Mouse (Mus musculus) G1E (cell line): ENCODE measurements around the gene Dhdds. TPM values are rescaled to one million over a fixed set of nuclear protein-coding genes. Genes with fewer than 3 reads are reported as not detected.

Experiments
- ATAC-seq: 2 replicates; pipeline ENCODE4 v1.8.0; 2016; ENCODE audit warnings: mild to moderate bottlenecking; ENCODE audit not compliant: insufficient number of reproducible peaks, poor library complexity, low FRiP score, severe bottlenecking; ENCODE audit errors: extremely low read depth
- DNase-seq: peaks from one replicate; pipeline ENCODE4 v3.0.0; 2012; ENCODE audit warnings: low spot score
- H3K27me3 ChIP-seq: 2 replicates; pipeline ENCODE4 v1.6.1; 2012; ENCODE audit warnings: mild to moderate bottlenecking, low read length, inconsistent platforms; ENCODE audit not compliant: insufficient read depth
- H3K36me3 ChIP-seq: replicated peaks from 2 replicates; pipeline ENCODE3; 2012; ENCODE audit warnings: mild to moderate bottlenecking, inconsistent platforms
- H3K4me1 ChIP-seq: 2 replicates; pipeline ENCODE4 v1.6.1; 2012; ENCODE audit warnings: low read depth, low read length, inconsistent platforms, mixed read lengths; ENCODE audit not compliant: insufficient read depth
- H3K4me3 ChIP-seq: 2 replicates; pipeline ENCODE4 v1.5.1; 2012; ENCODE audit warnings: low read depth, mild to moderate bottlenecking, inconsistent platforms, low read length, moderate library complexity, mixed read lengths
- H3K9me3 ChIP-seq: replicated peaks from 2 replicates; pipeline ENCODE4 v1.6.1; 2012; ENCODE audit warnings: inconsistent platforms
- CTCF ChIP-seq: IDR thresholded peaks from 2 replicates; pipeline ENCODE4 v1.5.1; 2012; ENCODE audit warnings: low read depth, low read length, inconsistent platforms, mixed read lengths
- GATA1 ChIP-seq: IDR thresholded peaks from 2 replicates; pipeline ENCODE4 v1.6.1; 2012; ENCODE audit warnings: borderline replicate concordance, low read length, inconsistent platforms, mixed read lengths
- GATA2 ChIP-seq: IDR thresholded peaks from 2 replicates; pipeline ENCODE4 v1.6.1; 2012; ENCODE audit warnings: low read depth, low read length, inconsistent platforms, borderline replicate concordance
- POLR2AphosphoS5 ChIP-seq: IDR thresholded peaks from 2 replicates; pipeline ENCODE4 v1.6.1; 2012; ENCODE audit warnings: low read depth, low read length, inconsistent platforms; ENCODE audit not compliant: insufficient replicate concordance
- TAL1 ChIP-seq: conservative IDR thresholded peaks from 2 replicates; pipeline ENCODE4 v1.6.1; 2012; ENCODE audit warnings: low read depth, low read length, inconsistent platforms, mixed read lengths
- polyA plus RNA-seq: library from polyadenylated mRNA; stranded (reverse); fragments of >175 nt; gene quantifications from 2 replicates; pipeline ENCODE4 v1.2.3, GENCODE M21; 2012
- total RNA-seq, 2 experiments: library from RNA; stranded (forward) in 1 of 2; stranded (reverse) in 1 of 2; fragments of 200-1000 nt in 1 of 2; fragments of >200 nt in 1 of 2; fragmentation: Nextera tagmentation in 1 of 2; gene quantifications; 2 replicates each; pipeline ENCODE4 v1.2.3; 2014 to 2017

Dhdds gene
- total and polyA plus RNA-seq, 3 experiments = 12.5 to 21.7 (median 14.9) TPM

DNA sequence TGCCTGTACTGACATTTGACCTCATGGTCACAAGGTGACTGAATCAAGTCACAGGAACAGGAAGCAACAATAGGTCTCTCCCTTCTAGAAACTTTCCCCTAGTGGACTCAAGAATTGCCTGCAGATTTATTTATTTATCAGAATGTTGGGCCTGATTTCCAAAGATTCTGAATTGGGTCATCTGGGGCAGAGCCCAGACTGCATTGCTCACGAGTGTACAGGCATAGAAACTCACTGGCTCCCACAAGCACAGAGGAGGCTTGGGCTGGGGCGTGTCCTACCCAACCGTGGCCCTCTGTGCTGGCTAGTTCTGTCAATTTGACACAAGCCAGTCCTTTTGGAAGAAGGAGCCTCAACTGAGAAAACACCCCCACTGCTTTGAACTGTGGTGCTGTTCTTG, 59.1 kb downstream of the Dhdds start:
- Histone ChIP-seq H3K9me3 (no peaks in the 10 kb centered on the region), H3K36me3 (no peaks in the 10 kb centered on the region), H3K4me3 (no peak overlapping the region), H3K27me3 (peaks cover 35% of the 10 kb centered on the region), H3K4me1 (no peaks in the 10 kb centered on the region)
- no peak for ATAC-seq
- no peak for TF ChIP-seq CTCF
- TF ChIP-seq POLR2AphosphoS5 = no peak
- TF ChIP-seq GATA1 = no peak
- no peak for TF ChIP-seq GATA2
- TF ChIP-seq TAL1 = no peak
- no peak for DNase-seq

GRCm38 (mm10) chr4:133940386-133941260, 60.1 kb downstream of the Dhdds start:
- H3K4me3 ChIP-seq = no peak overlapping the region

GRCm38 (mm10) chr4:133938077-133938476, 62.6 kb downstream of the Dhdds start:
- DNase-seq = no peak
- TF ChIP-seq TAL1 (no peak), GATA2 (no peak), GATA1 (no peak), POLR2AphosphoS5 (no peak), CTCF (no peak)
- H3K4me1 ChIP-seq = no peaks in the 10 kb centered on the region
- H3K36me3 ChIP-seq = no peaks in the 10 kb centered on the region
- H3K4me3 ChIP-seq = no peak overlapping the region
- no peak for ATAC-seq
- H3K9me3 ChIP-seq = no peaks in the 10 kb centered on the region
- peaks cover 35% of the 10 kb centered on the region for H3K27me3 ChIP-seq

More at GRCm38 (mm10) chr4:133940386-133941260, 60.1 kb downstream of the Dhdds start:
- TF ChIP-seq POLR2AphosphoS5 (no peak), GATA1 (no peak), CTCF (no peak), GATA2 (no peak), TAL1 (no peak)
- no peaks in the 10 kb centered on the region for H3K4me1 ChIP-seq
- DNase-seq (no peak), ATAC-seq (no peak)
- H3K27me3 ChIP-seq = peaks cover 34% of the 10 kb centered on the region
- no peaks in the 10 kb centered on the region for H3K9me3 ChIP-seq
- no peaks in the 10 kb centered on the region for H3K36me3 ChIP-seq

GRCm38 (mm10) chr4:133931785-133932184, 68.9 kb downstream of the Dhdds start:
- H3K27me3 ChIP-seq = peaks cover 21% of the 10 kb centered on the region
- ATAC-seq (no peak), DNase-seq (no peak)
- H3K4me3 ChIP-seq = no peak overlapping the region
- H3K4me1 ChIP-seq = peaks cover 11% of the 10 kb centered on the region
- no peaks in the 10 kb centered on the region for H3K36me3 ChIP-seq
- no peaks in the 10 kb centered on the region for H3K9me3 ChIP-seq
- TF ChIP-seq GATA1 (no peak), GATA2 (no peak), TAL1 (no peak), POLR2AphosphoS5 (no peak), CTCF (no peak)

DNA sequence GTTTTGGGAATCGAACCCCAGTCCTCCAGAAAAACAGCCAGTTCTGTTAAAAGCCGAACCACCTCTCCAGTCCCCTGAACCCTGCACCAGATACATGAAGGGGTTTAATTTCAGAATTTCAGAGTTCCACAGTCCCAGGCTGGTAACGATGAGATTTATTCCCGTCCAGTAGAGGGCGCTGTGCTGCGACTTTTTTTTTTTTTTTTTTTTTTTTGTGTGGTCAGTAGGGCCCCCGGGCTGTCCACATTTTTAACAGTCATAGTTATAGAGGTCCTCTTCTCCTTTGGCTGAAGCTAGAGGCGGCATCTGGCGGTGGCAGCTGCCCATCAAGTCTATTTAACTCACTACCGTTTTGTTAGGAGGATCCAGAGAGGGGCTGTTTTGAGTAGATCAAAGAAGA, 69.4 kb downstream of the Dhdds start:
- Histone ChIP-seq H3K9me3 (no peaks in the 10 kb centered on the region), H3K27me3 (peaks cover 19% of the 10 kb centered on the region), H3K4me3 (no peak overlapping the region), H3K4me1 (peaks cover 11% of the 10 kb centered on the region), H3K36me3 (no peaks in the 10 kb centered on the region)
- no peak for ATAC-seq
- peak; percentile 19 for DNase-seq
- peak; percentile 46; the same call in 1 of the 2 replicates for TF ChIP-seq CTCF
- TF ChIP-seq TAL1 = no peak

DNA sequence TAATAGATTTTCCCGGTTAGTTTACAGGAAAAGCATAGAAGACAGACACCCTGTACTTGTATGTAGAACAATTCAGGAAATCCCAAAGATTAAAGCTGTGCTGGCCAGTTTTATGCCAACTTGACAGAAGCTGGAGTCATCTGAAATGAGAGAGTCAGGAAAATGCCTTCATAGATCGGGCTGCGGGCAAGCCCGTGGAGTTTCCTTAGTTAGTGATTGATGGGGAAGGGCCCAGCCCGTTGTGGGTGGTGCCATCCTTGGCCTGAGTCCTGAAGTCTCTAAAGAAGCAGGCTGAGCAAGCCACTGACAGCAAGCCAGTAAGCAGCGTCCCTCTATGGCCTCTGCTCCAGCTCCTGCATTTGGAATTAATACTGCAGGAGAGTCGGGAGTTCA, 71.4 kb downstream of the Dhdds start:
- no peaks in the 10 kb centered on the region for H3K36me3 ChIP-seq
- ATAC-seq (no peak), DNase-seq (no peak)
- peaks cover 11% of the 10 kb centered on the region for H3K4me1 ChIP-seq
- H3K9me3 ChIP-seq = no peaks in the 10 kb centered on the region
- TF ChIP-seq POLR2AphosphoS5 (no peak), GATA1 (no peak), GATA2 (no peak), TAL1 (no peak), CTCF (no peak)
- H3K4me3 ChIP-seq = no peak overlapping the region
- peaks cover 15% of the 10 kb centered on the region for H3K27me3 ChIP-seq
